13 mouse cellular contexts compared by ENCODE assay signal in genomic region chr15:78859714-78860113, GRCm38 (mm10). TPM values are rescaled to one million over a fixed set of nuclear protein-coding genes. Genes with fewer than 3 reads are reported as not detected.
A peak's percentile ranks its signal among the peaks of the same experiment; 100 is the strongest.
DNase-seq lines count a peak whose midpoint lies in the region; ATAC-seq and TF ChIP-seq lines count a peak whose summit lies in the region.
"Had no signal": no experiment of that assay in that cellular context is flagged by ENCODE, and none has a peak within 500 bp of the region (broad histone marks: within the 10 kb centered on the region; RNA-seq: fewer than 3 reads in every experiment).

No protein-coding gene starts in this region.

- 47% methylated on average over 6 of the region's 6 CpGs for WGBS in lung, postnatal 0 days
- 22% methylated on average over 6 of the region's 6 CpGs for WGBS in liver, postnatal 0 days (ENCODE audit: insufficient replicate concordance)
- WGBS in heart, embryonic 11.5 days (ENCODE audit: insufficient replicate concordance): 33% methylated on average over 6 of the region's 6 CpGs

- H3K9ac ChIP-seq in lung, postnatal 0 days (replicated peaks; ENCODE audit: low read depth): no peak overlapping the region
- H3K9ac ChIP-seq in liver, postnatal 0 days (replicated peaks): no peak overlapping the region
- no peak overlapping the region for H3K9ac ChIP-seq in heart, embryonic 11.5 days (ENCODE audit: low read depth, low read length)

- no peak for TF ChIP-seq CTCF in lung, postnatal 0 days (IDR thresholded peaks at IDR 0.05)
- TF ChIP-seq CTCF in liver, postnatal 0 days (IDR thresholded peaks at IDR 0.05; ENCODE audit: low read depth): no peak

- no peak overlapping the region for H3K4me3 ChIP-seq in lung, postnatal 0 days (ENCODE audit: low read depth, low read length)
- no peak overlapping the region for H3K4me3 ChIP-seq in liver, postnatal 0 days (ENCODE audit: low read depth, low read length)
- no peak overlapping the region for H3K4me3 ChIP-seq in heart, embryonic 11.5 days (ENCODE audit: low read depth, low read length)

- no peaks in the 10 kb centered on the region for H3K27me3 ChIP-seq in lung, postnatal 0 days (replicated peaks; ENCODE audit: insufficient read depth, low read length)
- H3K27me3 ChIP-seq in liver, postnatal 0 days (ENCODE audit: insufficient read depth, low read length): no peaks in the 10 kb centered on the region
- H3K27me3 ChIP-seq in heart, embryonic 11.5 days (ENCODE audit: control insufficient read depth, insufficient read depth, low read length): no peaks in the 10 kb centered on the region
- H3K27me3 ChIP-seq: Patski had no signal

- no peak for DNase-seq in lung, postnatal 0 days (ENCODE audit: low spot score)
- no peak for DNase-seq in lung, postnatal 25 days (ENCODE audit: low spot score)
- DNase-seq in liver, postnatal 0 days: no peak
- peak; percentile 45 for DNase-seq in thymus, postnatal 25 days
- DNase-seq in retina, embryonic 14.5 days (ENCODE audit: low spot score): no peak
- no peak for DNase-seq in ovary, postnatal 14 days (ENCODE audit: low spot score)
- DNase-seq: embryo, embryonic 11 days; heart, adult 11 months had no signal

- ATAC-seq in lung, postnatal 0 days: peak; percentile 39; the same call in 1 of the 2 replicates
- peak; percentile 28 for ATAC-seq in inflammation-experienced regulatory T-cells, adult 6 months
- no peak for ATAC-seq in liver, postnatal 0 days
- no peak for ATAC-seq in heart, embryonic 11.5 days (replicated peaks; ENCODE audit: insufficient number of reproducible peaks, low FRiP score, low TSS enrichment)
- ATAC-seq: hindbrain, embryonic 16.5 days; Patski had no signal

- no peaks in the 10 kb centered on the region for H3K9me3 ChIP-seq in lung, postnatal 0 days (ENCODE audit: low read length)
- no peaks in the 10 kb centered on the region for H3K9me3 ChIP-seq in liver, postnatal 0 days (ENCODE audit: low read length)
- H3K9me3 ChIP-seq in heart, embryonic 11.5 days (replicated peaks; ENCODE audit: control insufficient read depth, low read length): no peaks in the 10 kb centered on the region

- H3K36me3 ChIP-seq in lung, postnatal 0 days (ENCODE audit: insufficient read depth, low read length): no peaks in the 10 kb centered on the region
- no peaks in the 10 kb centered on the region for H3K36me3 ChIP-seq in liver, postnatal 0 days (replicated peaks; ENCODE audit: insufficient read depth, low read length)
- no peaks in the 10 kb centered on the region for H3K36me3 ChIP-seq in heart, embryonic 11.5 days (ENCODE audit: control insufficient read depth, insufficient read depth, low read length)

- H3K4me1 ChIP-seq in lung, postnatal 0 days (ENCODE audit: insufficient read depth, low read depth, low read length): no peaks in the 10 kb centered on the region
- H3K4me1 ChIP-seq in liver, postnatal 0 days (ENCODE audit: insufficient read depth): peaks cover 21% of the 10 kb centered on the region
- 0 out of 2 replicates have a peak, but pooled peaks cover 7% of the 10 kb centered on the region for H3K4me1 ChIP-seq in heart, embryonic 11.5 days (ENCODE audit: control insufficient read depth, insufficient read depth, low read length)

- H3K4me2 ChIP-seq in lung, postnatal 0 days (replicated peaks; ENCODE audit: low read depth, low read length): no peak overlapping the region
- peak overlapping the region; percentile 7; the same call in 1 of the 2 replicates for H3K4me2 ChIP-seq in liver, postnatal 0 days (ENCODE audit: low read depth, low read length)
- no peak overlapping the region for H3K4me2 ChIP-seq in heart, embryonic 11.5 days

- TF ChIP-seq EP300 in lung, postnatal 0 days (IDR thresholded peaks at IDR 0.05): no peak
- TF ChIP-seq EP300 in liver, postnatal 0 days (IDR thresholded peaks at IDR 0.05; ENCODE audit: low read depth): no peak

- no peak overlapping the region for H3K27ac ChIP-seq in lung, postnatal 0 days (ENCODE audit: low read length)
- H3K27ac ChIP-seq in liver, postnatal 0 days (ENCODE audit: low read depth): peak overlapping the region; percentile 39
- no peak overlapping the region for H3K27ac ChIP-seq in heart, embryonic 11.5 days (ENCODE audit: low read depth, low read length)

RNA-seq across cellular contexts. Expression of gene Lgals2, which starts 4.4 kb away (rescaled TPM):
- polyA plus RNA-seq in lung, postnatal 0 days (2015; fragmentation: Nextera tagmentation; extraction: Ambion mirVana): 1.6 and 2.4 TPM in 2 replicates
- not detected for polyA plus RNA-seq in inflammation-experienced regulatory T-cells, adult 6 months (2017; shearing (Covaris generic))
- 3.4 TPM in 2 replicates for polyA plus RNA-seq in liver, postnatal 0 days (2015; fragmentation: Nextera tagmentation; extraction: Ambion mirVana)
- 0.49 TPM in 1 of 2 replicates, not detected in the other for polyA plus RNA-seq in heart, embryonic 11.5 days (2014; fragmentation: Nextera tagmentation; extraction: Ambion mirVana)
- polyA plus RNA-seq: hindbrain, embryonic 16.5 days had no signal

RNA-seq across cellular contexts. Expression of gene Gga1, which starts 17.3 kb away (rescaled TPM):
- 49.7 and 51.5 TPM in 2 replicates for polyA plus RNA-seq in lung, postnatal 0 days (2015; fragmentation: Nextera tagmentation; extraction: Ambion mirVana)
- polyA plus RNA-seq in inflammation-experienced regulatory T-cells, adult 6 months (2017; shearing (Covaris generic)): 10 to 100 TPM; 11.9 to 22.5 (median 16.1) TPM
- 12.9 and 14.8 TPM in 2 replicates for polyA plus RNA-seq in liver, postnatal 0 days (2015; fragmentation: Nextera tagmentation; extraction: Ambion mirVana)
- polyA plus RNA-seq in heart, embryonic 11.5 days (2014; fragmentation: Nextera tagmentation; extraction: Ambion mirVana): 29.3 and 31.7 TPM in 2 replicates

RNA-seq across cellular contexts. Expression of gene Cdc42ep1, which starts 17.3 kb away (rescaled TPM):
- 107 and 109 TPM in 2 replicates for polyA plus RNA-seq in lung, postnatal 0 days (2015; fragmentation: Nextera tagmentation; extraction: Ambion mirVana)
- polyA plus RNA-seq in inflammation-experienced regulatory T-cells, adult 6 months (2017; shearing (Covaris generic)): not detected
- polyA plus RNA-seq in liver, postnatal 0 days (2015; fragmentation: Nextera tagmentation; extraction: Ambion mirVana): 12.6 and 19.8 TPM in 2 replicates
- 24.1 and 29.7 TPM in 2 replicates for polyA plus RNA-seq in heart, embryonic 11.5 days (2014; fragmentation: Nextera tagmentation; extraction: Ambion mirVana)

RNA-seq across cellular contexts. Expression of gene Gm49510, which starts 39.8 kb away (rescaled TPM):
- polyA plus RNA-seq in lung, postnatal 0 days (2015; fragmentation: Nextera tagmentation; extraction: Ambion mirVana): 0.10 and 0.42 TPM in 2 replicates
- polyA plus RNA-seq in inflammation-experienced regulatory T-cells, adult 6 months (2017; shearing (Covaris generic)): not detected
- polyA plus RNA-seq in liver, postnatal 0 days (2015; fragmentation: Nextera tagmentation; extraction: Ambion mirVana): 0.07 TPM in 1 of 2 replicates, not detected in the other
- 0.23 and 0.47 TPM in 2 replicates for polyA plus RNA-seq in heart, embryonic 11.5 days (2014; fragmentation: Nextera tagmentation; extraction: Ambion mirVana)
- polyA plus RNA-seq: brain, embryonic 14.5 days; hindbrain, embryonic 16.5 days had no signal

RNA-seq across cellular contexts. Expression of gene Sh3bp1, which starts 39.9 kb away (rescaled TPM):
- 12.7 and 12.8 TPM in 2 replicates for polyA plus RNA-seq in lung, postnatal 0 days (2015; fragmentation: Nextera tagmentation; extraction: Ambion mirVana)
- polyA plus RNA-seq in inflammation-experienced regulatory T-cells, adult 6 months (2017; shearing (Covaris generic)): 10 to 100 TPM; 49.5 to 72.6 (median 52.6) TPM
- 7.4 and 8.2 TPM in 2 replicates for polyA plus RNA-seq in liver, postnatal 0 days (2015; fragmentation: Nextera tagmentation; extraction: Ambion mirVana)
- polyA plus RNA-seq in heart, embryonic 11.5 days (2014; fragmentation: Nextera tagmentation; extraction: Ambion mirVana): 25.0 and 29.3 TPM in 2 replicates

Comparison
In these comparisons a context has a peak if more than half of its experiments do, and no peak if none do; other contexts are left out.
1. ATAC-seq: peak in lung, postnatal 0 days (single experiment) and inflammation-experienced regulatory T-cells, adult 6 months (single experiment); none in liver, postnatal 0 days (single experiment) and heart, embryonic 11.5 days (single experiment).
2. RNA of gene Cdc42ep1, which starts 17.3 kb away (polyA plus RNA-seq): 107 to 109 TPM in lung, postnatal 0 days, 24.1 to 29.7 TPM in heart, embryonic 11.5 days and 12.6 to 19.8 TPM in liver, postnatal 0 days; not detected in inflammation-experienced regulatory T-cells, adult 6 months; every median in the first group is over 10 times any median in the second.